Mouse (Mus musculus) neutrophil, adult 59 days (primary cell): ENCODE data around the gene Spsb3. TPM values are rescaled to one million over a fixed set of nuclear protein-coding genes. Genes with fewer than 3 reads are reported as not detected.

Experiments
- total RNA-seq, 2 experiments: library from RNA; stranded (reverse); gene quantifications; 1 replicate in 1 of 2; 2 replicates in 1 of 2; pipeline ENCODE4 v1.2.4; 2023

The Spsb3 gene
- total RNA-seq: 10 to 100 TPM; 24.0 to 27.7 TPM

GRCm38 (mm10) chr17:24886134-24886931 lies at the start of gene Spsb3, which contains the start of gene Nubp2:
TSS of gene Spsb3 (plus strand) at chr17:24886643.
TSS of gene Nubp2 (minus strand) at chr17:24886349.

GRCm38 (mm10) chr17:24839842-24840241 lies 46.6 kb upstream of the Spsb3 start, which contains the start of gene Hagh:
TSS of gene Hagh (plus strand) at chr17:24840143.

GRCm38 (mm10) chr17:24850065-24850772 lies 36.2 kb upstream of the Spsb3 start, which contains the start of gene Fahd1:
TSS of gene Fahd1 (minus strand) at chr17:24850364.

GRCm38 (mm10) chr17:24865776-24866175 lies 20.7 kb upstream of the Spsb3 start, which contains the start of gene Igfals:
TSS of gene Igfals (plus strand) at chr17:24865997.

GRCm38 (mm10) chr17:24894995-24895547 lies 8.6 kb downstream of the Spsb3 start, which contains the start of the genes Eme2 and Mrps34:
TSS of gene Eme2 (minus strand) at chr17:24895087.
TSS of gene Mrps34 (plus strand) at chr17:24895116.

GRCm38 (mm10) chr17:24896241-24896992 lies 10.0 kb downstream of the Spsb3 start, which contains the start of gene Nme3:
TSS of gene Nme3 (plus strand) at chr17:24896500.

GRCm38 (mm10) chr17:24936259-24937237 lies 50.1 kb downstream of the Spsb3 start, which contains the start of gene Mapk8ip3:
TSS of gene Mapk8ip3 (minus strand) at chr17:24936977.

Other genes starting within 250 kb of the Spsb3 start
- gene Slc9a3r2, start 236.3 kb upstream of the Spsb3 start, total RNA-seq: 1 to 10 TPM; 2.1 to 3.1 TPM
- gene Npw, start 228.2 kb upstream of the Spsb3 start, total RNA-seq: not detected
- gene Zfp598, start 217.0 kb upstream of the Spsb3 start, total RNA-seq: 10 to 100 TPM; 27.1 to 28.0 TPM
- not detected for gene Syngr3, start 196.7 kb upstream of the Spsb3 start, total RNA-seq
- 1 to 10 TPM; 7.6 to 9.4 TPM for gene Gfer, start 190.5 kb upstream of the Spsb3 start, total RNA-seq
- gene Noxo1, start 190.4 kb upstream of the Spsb3 start, total RNA-seq: 1 to 10 TPM; 1.2 to 1.5 TPM
- gene Tbl3, start 179.0 kb upstream of the Spsb3 start, total RNA-seq: 10 to 100 TPM; 16.4 to 16.5 TPM
- gene Rnf151, start 168.6 kb upstream of the Spsb3 start, total RNA-seq: not detected
- 100 to 1,000 TPM; 535 to 536 TPM for gene Rps2, start 168.5 kb upstream of the Spsb3 start, total RNA-seq
- 10 to 100 TPM; 65.0 to 72.7 TPM for gene Ndufb10, start 162.2 kb upstream of the Spsb3 start, total RNA-seq
- gene Rpl3l, start 158.8 kb upstream of the Spsb3 start, total RNA-seq: 1 to 10 TPM; 1.9 to 2.1 TPM
- 1,000 to 10,000 TPM; 1,180 to 1,230 TPM for gene Msrb1, start 150.0 kb upstream of the Spsb3 start, total RNA-seq
- not detected for gene Hs3st6, start 133.7 kb upstream of the Spsb3 start, total RNA-seq
- not detected for gene Meiob, start 82.4 kb upstream of the Spsb3 start, total RNA-seq
- gene Hagh, start 46.5 kb upstream of the Spsb3 start, total RNA-seq: 10 to 100 TPM; 46.5 to 47.8 TPM
- 1 to 10 TPM; 3.7 to 4.0 TPM for gene Fahd1, start 36.3 kb upstream of the Spsb3 start, total RNA-seq
- gene Igfals, start 20.6 kb upstream of the Spsb3 start, total RNA-seq: under 1 TPM; 0.18 to 0.75 TPM
- gene Nubp2, start 294 bp upstream of the Spsb3 start, total RNA-seq: 10 to 100 TPM; 39.3 to 50.6 TPM
- gene Eme2, start 8.4 kb downstream of the Spsb3 start, total RNA-seq: 10 to 100 TPM; 12.1 to 16.3 TPM
- gene Mrps34, start 8.5 kb downstream of the Spsb3 start, total RNA-seq: 10 to 100 TPM; 19.0 to 21.1 TPM
- 10 to 100 TPM; 19.8 to 20.9 TPM for gene Nme3, start 9.9 kb downstream of the Spsb3 start, total RNA-seq
- 10 to 100 TPM; 64.6 to 76.0 TPM for gene Mapk8ip3, start 50.3 kb downstream of the Spsb3 start, total RNA-seq
- gene Jpt2, start 74.0 kb downstream of the Spsb3 start, total RNA-seq: 10 to 100 TPM; 37.2 to 45.7 TPM
- gene Cramp1l, start 129.1 kb downstream of the Spsb3 start, total RNA-seq: 10 to 100 TPM; 29.9 to 30.6 TPM
- 10 to 100 TPM; 15.6 to 16.4 TPM for gene Ift140, start 129.4 kb downstream of the Spsb3 start, total RNA-seq
- gene Tmem204, start 196.9 kb downstream of the Spsb3 start, total RNA-seq: not detected
- gene Telo2, start 229.3 kb downstream of the Spsb3 start, total RNA-seq: 10 to 100 TPM in 1 of 2 experiments, 1 to 10 TPM in 1; 7.8 to 11.1 TPM
- gene Ptx4, start 234.1 kb downstream of the Spsb3 start, total RNA-seq: not detected
- 10 to 100 TPM; 28.9 to 29.5 TPM for gene Clcn7, start 246.7 kb downstream of the Spsb3 start, total RNA-seq